Mouse (Mus musculus) urinary bladder, postnatal 25 days (tissue): ENCODE measurements around the gene Rab25.
A peak's percentile ranks its signal among the peaks of the same experiment; 100 is the strongest.

Experiments used
- DNase-seq: peaks from one replicate; pipeline ENCODE4 v3.0.0; 2022; ENCODE audit warnings: low spot score

Rab25 gene

GRCm38 (mm10) chr3:88566536-88567061 lies 18.5 kb upstream of the Rab25 start:
- DNase-seq: no peak

GRCm38 (mm10) chr3:88566116-88566515 lies 18.0 kb upstream of the Rab25 start:
- no peak for DNase-seq

- DNase-seq: no peak
Measured at GRCm38 (mm10) chr3:88563966-88564365, 15.9 kb upstream of the Rab25 start.

- DNase-seq: no peak
Measured at GRCm38 (mm10) chr3:88563442-88563841, 15.3 kb upstream of the Rab25 start.

GRCm38 (mm10) chr3:88561989-88562388 lies 13.9 kb upstream of the Rab25 start:
- no peak for DNase-seq

GRCm38 (mm10) chr3:88559596-88559995 lies 11.5 kb upstream of the Rab25 start:
- no peak for DNase-seq

GRCm38 (mm10) chr3:88556616-88557015 lies 8.5 kb upstream of the Rab25 start:
- DNase-seq: no peak

GRCm38 (mm10) chr3:88555731-88556130 lies 7.6 kb upstream of the Rab25 start:
- no peak for DNase-seq

- no peak for DNase-seq
Measured at GRCm38 (mm10) chr3:88555069-88555605, 7.0 kb upstream of the Rab25 start.

- no peak for DNase-seq
Measured at GRCm38 (mm10) chr3:88553880-88554586, 5.9 kb upstream of the Rab25 start.

- DNase-seq: peak; percentile 95
Measured at GRCm38 (mm10) chr3:88553525-88553879, 5.4 kb upstream of the Rab25 start, which contains the start of gene Ubqln4. TSS of gene Ubqln4 (plus strand) at chr3:88553758.

- peak; percentile 91 for DNase-seq
Measured at GRCm38 (mm10) chr3:88552676-88553524, 4.8 kb upstream of the Rab25 start, which contains the start of gene Lamtor2. TSS of gene Lamtor2 (minus strand) at chr3:88553074.

GRCm38 (mm10) chr3:88552082-88552645 lies 4.1 kb upstream of the Rab25 start:
- no peak for DNase-seq

- no peak for DNase-seq
Measured at GRCm38 (mm10) chr3:88551586-88551985, 3.5 kb upstream of the Rab25 start.

- no peak for DNase-seq
Measured at GRCm38 (mm10) chr3:88546674-88547418, 1.3 kb downstream of the Rab25 start.

- no peak for DNase-seq
Measured at GRCm38 (mm10) chr3:88544955-88545591, 3.0 kb downstream of the Rab25 start.

- DNase-seq: no peak
Measured at GRCm38 (mm10) chr3:88544514-88544913, 3.6 kb downstream of the Rab25 start.

GRCm38 (mm10) chr3:88543651-88544410 lies 4.3 kb downstream of the Rab25 start:
- no peak for DNase-seq

- DNase-seq: no peak
Measured at GRCm38 (mm10) chr3:88543174-88543573, 4.9 kb downstream of the Rab25 start.

GRCm38 (mm10) chr3:88542486-88542885 lies 5.6 kb downstream of the Rab25 start:
- DNase-seq: no peak
